Mouse (Mus musculus) G1E (cell line): Measurements from ENCODE around the gene S1pr3. TPM values are rescaled to one million over a fixed set of nuclear protein-coding genes. Genes with fewer than 3 reads are reported as not detected.

ENCODE experiments used
- ATAC-seq: 2 replicates; pipeline ENCODE4 v1.8.0; 2016; ENCODE audit warnings: mild to moderate bottlenecking; ENCODE audit not compliant: insufficient number of reproducible peaks, poor library complexity, low FRiP score, severe bottlenecking; ENCODE audit errors: extremely low read depth
- DNase-seq: peaks from one replicate; pipeline ENCODE4 v3.0.0; 2012; ENCODE audit warnings: low spot score
- H3K27me3 ChIP-seq: 2 replicates; pipeline ENCODE4 v1.6.1; 2012; ENCODE audit warnings: mild to moderate bottlenecking, low read length, inconsistent platforms; ENCODE audit not compliant: insufficient read depth
- H3K36me3 ChIP-seq: replicated peaks from 2 replicates; pipeline ENCODE3; 2012; ENCODE audit warnings: mild to moderate bottlenecking, inconsistent platforms
- H3K4me1 ChIP-seq: 2 replicates; pipeline ENCODE4 v1.6.1; 2012; ENCODE audit warnings: low read depth, low read length, inconsistent platforms, mixed read lengths; ENCODE audit not compliant: insufficient read depth
- H3K4me3 ChIP-seq: 2 replicates; pipeline ENCODE4 v1.5.1; 2012; ENCODE audit warnings: low read depth, mild to moderate bottlenecking, inconsistent platforms, low read length, moderate library complexity, mixed read lengths
- H3K9me3 ChIP-seq: replicated peaks from 2 replicates; pipeline ENCODE4 v1.6.1; 2012; ENCODE audit warnings: inconsistent platforms
- CTCF ChIP-seq: IDR thresholded peaks from 2 replicates; pipeline ENCODE4 v1.5.1; 2012; ENCODE audit warnings: low read depth, low read length, inconsistent platforms, mixed read lengths
- GATA1 ChIP-seq: IDR thresholded peaks from 2 replicates; pipeline ENCODE4 v1.6.1; 2012; ENCODE audit warnings: borderline replicate concordance, low read length, inconsistent platforms, mixed read lengths
- GATA2 ChIP-seq: IDR thresholded peaks from 2 replicates; pipeline ENCODE4 v1.6.1; 2012; ENCODE audit warnings: low read depth, low read length, inconsistent platforms, borderline replicate concordance
- POLR2AphosphoS5 ChIP-seq: IDR thresholded peaks from 2 replicates; pipeline ENCODE4 v1.6.1; 2012; ENCODE audit warnings: low read depth, low read length, inconsistent platforms; ENCODE audit not compliant: insufficient replicate concordance
- TAL1 ChIP-seq: conservative IDR thresholded peaks from 2 replicates; pipeline ENCODE4 v1.6.1; 2012; ENCODE audit warnings: low read depth, low read length, inconsistent platforms, mixed read lengths
- polyA plus RNA-seq: library from polyadenylated mRNA; stranded (reverse); fragments of >175 nt; gene quantifications from 2 replicates; pipeline ENCODE4 v1.2.3, GENCODE M21; 2012
- total RNA-seq, 2 experiments: library from RNA; stranded (forward) in 1 of 2; stranded (reverse) in 1 of 2; fragments of 200-1000 nt in 1 of 2; fragments of >200 nt in 1 of 2; fragmentation: Nextera tagmentation in 1 of 2; gene quantifications; 2 replicates each; pipeline ENCODE4 v1.2.3; 2014 to 2017

S1pr3 gene
- total and polyA plus RNA-seq, 3 experiments, result 0.11 TPM; not detected in 2

GRCm38 (mm10) chr13:51387908-51388307 lies 20.5 kb upstream of the S1pr3 start:
- no peak for TF ChIP-seq TAL1
- TF ChIP-seq CTCF, result no peak
- TF ChIP-seq GATA1, result no peak
- TF ChIP-seq GATA2, result no peak
- no peaks in the 10 kb centered on the region for H3K4me1 ChIP-seq
- H3K9me3 ChIP-seq, result peaks cover 41% of the 10 kb centered on the region
- no peaks in the 10 kb centered on the region for H3K27me3 ChIP-seq
- DNase-seq (no peak), ATAC-seq (no peak)
- H3K36me3 ChIP-seq, result no peaks in the 10 kb centered on the region
- H3K4me3 ChIP-seq, result no peak overlapping the region

GRCm38 (mm10) chr13:51390398-51390797 lies 18.0 kb upstream of the S1pr3 start:
- no peaks in the 10 kb centered on the region for H3K4me1 ChIP-seq
- no peak for TF ChIP-seq TAL1
- no peak for TF ChIP-seq POLR2AphosphoS5
- TF ChIP-seq GATA1, result no peak
- no peak for TF ChIP-seq CTCF
- TF ChIP-seq GATA2, result no peak

GRCm38 (mm10) chr13:51391359-51391916 lies 17.0 kb upstream of the S1pr3 start:
- H3K36me3 ChIP-seq, result no peaks in the 10 kb centered on the region
- no peak for DNase-seq
- H3K4me3 ChIP-seq, result no peak overlapping the region

More at GRCm38 (mm10) chr13:51390398-51390797, 18.0 kb upstream of the S1pr3 start:
- DNase-seq (no peak), ATAC-seq (no peak)
- H3K4me3 ChIP-seq, result no peak overlapping the region
- peaks cover 39% of the 10 kb centered on the region for H3K9me3 ChIP-seq
- H3K27me3 ChIP-seq, result no peaks in the 10 kb centered on the region
- no peaks in the 10 kb centered on the region for H3K36me3 ChIP-seq

GRCm38 (mm10) chr13:51392256-51392655 lies 16.2 kb upstream of the S1pr3 start:
- no peak for DNase-seq
- Histone ChIP-seq H3K4me1 (no peaks in the 10 kb centered on the region), H3K9me3 (peaks cover 39% of the 10 kb centered on the region), H3K4me3 (no peak overlapping the region), H3K36me3 (no peaks in the 10 kb centered on the region), H3K27me3 (no peaks in the 10 kb centered on the region)
- TF ChIP-seq POLR2AphosphoS5, result no peak
- TF ChIP-seq GATA2, result no peak
- TF ChIP-seq TAL1, result no peak
- TF ChIP-seq CTCF, result no peak
- no peak for TF ChIP-seq GATA1
- ATAC-seq, result no peak

More at GRCm38 (mm10) chr13:51391359-51391916, 17.0 kb upstream of the S1pr3 start:
- Histone ChIP-seq H3K9me3 (peaks cover 35% of the 10 kb centered on the region), H3K27me3 (no peaks in the 10 kb centered on the region), H3K4me1 (no peaks in the 10 kb centered on the region)
- TF ChIP-seq GATA2, result no peak
- no peak for TF ChIP-seq POLR2AphosphoS5
- no peak for TF ChIP-seq GATA1
- no peak for TF ChIP-seq CTCF
- TF ChIP-seq TAL1, result no peak
- ATAC-seq, result no peak

- Histone ChIP-seq H3K36me3 (no peaks in the 10 kb centered on the region), H3K4me3 (no peak overlapping the region), H3K27me3 (no peaks in the 10 kb centered on the region), H3K4me1 (no peaks in the 10 kb centered on the region), H3K9me3 (peaks cover 47% of the 10 kb centered on the region)
- TF ChIP-seq GATA1 (no peak), CTCF (no peak), GATA2 (no peak), POLR2AphosphoS5 (no peak), TAL1 (no peak)
- no peak for DNase-seq
- no peak for ATAC-seq
Observed at GRCm38 (mm10) chr13:51397861-51398260, 10.6 kb upstream of the S1pr3 start.

GRCm38 (mm10) chr13:51399562-51399961 lies 8.9 kb upstream of the S1pr3 start:
- peaks cover 47% of the 10 kb centered on the region for H3K9me3 ChIP-seq
- no peaks in the 10 kb centered on the region for H3K36me3 ChIP-seq
- DNase-seq, result no peak
- no peak overlapping the region for H3K4me3 ChIP-seq
- ATAC-seq, result no peak
- H3K4me1 ChIP-seq, result no peaks in the 10 kb centered on the region
- H3K27me3 ChIP-seq, result no peaks in the 10 kb centered on the region
- no peak for TF ChIP-seq CTCF
- TF ChIP-seq TAL1, result no peak
- TF ChIP-seq POLR2AphosphoS5, result no peak
- no peak for TF ChIP-seq GATA1
